10 mouse cellular contexts compared by ENCODE assay signal in genomic region chrX:6091996-6092757, GRCm38 (mm10). TPM values are rescaled to one million over a fixed set of nuclear protein-coding genes. Genes with fewer than 3 reads are reported as not detected.
DNase-seq lines count a peak whose midpoint lies in the region; ATAC-seq and TF ChIP-seq lines count a peak whose summit lies in the region.
"Had no signal": no experiment of that assay in that cellular context is flagged by ENCODE, and none has a peak within 500 bp of the region (broad histone marks: within the 10 kb centered on the region; RNA-seq: fewer than 3 reads in every experiment).

No protein-coding gene starts in this region.

- peak overlapping the region; percentile 26 for H3K4me3 ChIP-seq in lung, embryonic 15.5 days
- H3K4me3 ChIP-seq in hindbrain, embryonic 12.5 days: peak overlapping the region; percentile 42
- H3K4me3 ChIP-seq in olfactory bulb, adult 2 months (ENCODE audit: insufficient read depth, low read depth, low read length): peak overlapping the region; percentile 84

- no peak for TF ChIP-seq CTCF in olfactory bulb, adult 2 months (IDR thresholded peaks at IDR 0.05; ENCODE audit: insufficient read depth, low read depth, low read length)

- peak overlapping the region; percentile 53 for H3K4me2 ChIP-seq in lung, embryonic 15.5 days
- H3K4me2 ChIP-seq in hindbrain, embryonic 12.5 days (replicated peaks): peak overlapping the region; percentile 53

- H3K4me1 ChIP-seq in lung, embryonic 15.5 days: no peaks in the 10 kb centered on the region
- no peaks in the 10 kb centered on the region for H3K4me1 ChIP-seq in hindbrain, embryonic 12.5 days
- no peaks in the 10 kb centered on the region for H3K4me1 ChIP-seq in olfactory bulb, adult 2 months (ENCODE audit: control insufficient read depth, insufficient read depth, low read length)

- intact Hi-C loops in left cerebral cortex, postnatal 14 days (cut with DNase I): no loop called here

- no peak for DNase-seq in lung, postnatal 4 days
- DNase-seq in embryo, embryonic 11 days: peak; percentile 81
- DNase-seq in left cerebral cortex, postnatal 14 days (ENCODE audit: low spot score in 2 of 2): peak; percentile 23 to 51
- no peak for DNase-seq in gastrocnemius, adult 8-10 months (ENCODE audit: low spot score in 2 of 2)

- WGBS in lung, embryonic 15.5 days: 11% methylated on average over 28 of the region's 30 CpGs
- 13% methylated on average over 30 of the region's 30 CpGs for WGBS in hindbrain, embryonic 12.5 days
- 8% methylated on average over 30 of the region's 30 CpGs for WGBS in olfactory bulb, adult 2 months

- no peaks in the 10 kb centered on the region for H3K36me3 ChIP-seq in lung, embryonic 15.5 days
- H3K36me3 ChIP-seq in hindbrain, embryonic 12.5 days: no peaks in the 10 kb centered on the region

- H3K27ac ChIP-seq in lung, embryonic 15.5 days: no peak overlapping the region
- no peak overlapping the region for H3K27ac ChIP-seq in hindbrain, embryonic 12.5 days
- H3K27ac ChIP-seq in olfactory bulb, adult 2 months (ENCODE audit: insufficient read depth, low read depth, low read length): peak overlapping the region; percentile 74

- H3K27me3 ChIP-seq in lung, embryonic 15.5 days: peaks cover 6% of the 10 kb centered on the region; the same call in 1 of the 2 replicates
- no peaks in the 10 kb centered on the region for H3K27me3 ChIP-seq in hindbrain, embryonic 12.5 days

- TF ChIP-seq POLR2A in olfactory bulb, adult 2 months (IDR thresholded peaks at IDR 0.05; ENCODE audit: insufficient read depth, low read depth, low read length): no peak

- H3K9me3 ChIP-seq in lung, embryonic 15.5 days: no peaks in the 10 kb centered on the region
- no peaks in the 10 kb centered on the region for H3K9me3 ChIP-seq in hindbrain, embryonic 12.5 days (replicated peaks)

- H3K9ac ChIP-seq in lung, embryonic 15.5 days: no peak overlapping the region
- peak overlapping the region; percentile 53; the same call in 1 of the 2 replicates for H3K9ac ChIP-seq in hindbrain, embryonic 12.5 days

- peak; percentile 49; the same call in 1 of the 2 replicates for ATAC-seq in lung, embryonic 15.5 days (ENCODE audit: borderline replicate concordance, extremely low read depth, low FRiP score, low TSS enrichment)
- ATAC-seq in hindbrain, embryonic 12.5 days (ENCODE audit: low FRiP score): peak; percentile 93
- ATAC-seq in erythroid progenitor cell, adult 5-6 weeks (replicated peaks; ENCODE audit: low FRiP score, poor library complexity, severe bottlenecking): no peak
- ATAC-seq: Patski had no signal

RNA-seq across cellular contexts. Expression of gene AU022751, which starts 9.0 kb away (rescaled TPM):
- not detected in 2 replicates for polyA plus RNA-seq in lung, embryonic 15.5 days (2015; fragmentation: Nextera tagmentation; extraction: Ambion mirVana)
- not detected in 2 replicates for polyA plus RNA-seq in hindbrain, embryonic 12.5 days (2016; fragmentation: Nextera tagmentation; extraction: Ambion mirVana)
- 1 to 10 TPM in 1 of 2 experiments, under 1 TPM in 1; 0.68 to 1.1 TPM for total RNA-seq in left cerebral cortex, postnatal 14 days (2021)
- not detected in 2 replicates for polyA plus RNA-seq in olfactory bulb, adult 2 months (2012; ENCODE audit: insufficient read depth, insufficient read length, low replicate concordance, missing spikeins)
- not detected in 2 replicates for total RNA-seq in erythroid progenitor cell, adult 5-6 weeks (2015; ENCODE audit: low replicate concordance)
- total RNA-seq in erythroid progenitor cell, adult 5-6 weeks (2017; ENCODE audit: low replicate concordance): not detected in 2 replicates
- total RNA-seq in gastrocnemius, adult 8-10 months (2022): not detected
- polyA plus RNA-seq: large intestine, adult 2 months; Patski had no signal

RNA-seq across cellular contexts. Expression of gene Nudt11, which starts 44.9 kb away (rescaled TPM):
- 3.3 and 3.5 TPM in 2 replicates for polyA plus RNA-seq in lung, embryonic 15.5 days (2015; fragmentation: Nextera tagmentation; extraction: Ambion mirVana)
- 14.2 and 15.5 TPM in 2 replicates for polyA plus RNA-seq in hindbrain, embryonic 12.5 days (2016; fragmentation: Nextera tagmentation; extraction: Ambion mirVana)
- 10 to 100 TPM; 35.1 to 36.4 TPM for total RNA-seq in left cerebral cortex, postnatal 14 days (2021)
- polyA plus RNA-seq in olfactory bulb, adult 2 months (2012; ENCODE audit: insufficient read depth, insufficient read length, low replicate concordance, missing spikeins): not detected in 2 replicates
- total RNA-seq in erythroid progenitor cell, adult 5-6 weeks (2015; ENCODE audit: low replicate concordance): not detected in 2 replicates
- not detected in 2 replicates for total RNA-seq in erythroid progenitor cell, adult 5-6 weeks (2017; ENCODE audit: low replicate concordance)
- total RNA-seq in gastrocnemius, adult 8-10 months (2022): 1 to 10 TPM in 2 of 4 experiments, under 1 TPM in 2; 0.48 to 1.2 (median 0.95) TPM
- polyA plus RNA-seq: Patski had no signal

Comparison
In these comparisons a context has a peak if more than half of its experiments do, and no peak if none do; other contexts are left out.
1. H3K4me3 ChIP-seq: peak in every context shown above with its lines; median percentile 84 in olfactory bulb, adult 2 months; 42 in hindbrain, embryonic 12.5 days; 26 in lung, embryonic 15.5 days.
2. DNase-seq: peak in embryo, embryonic 11 days (single experiment) and left cerebral cortex, postnatal 14 days (2 of 2); none in lung, postnatal 4 days (0 of 2) and gastrocnemius, adult 8-10 months (0 of 2).
3. RNA of gene Nudt11, which starts 44.9 kb away (total RNA-seq): 35.1 to 36.4 TPM in left cerebral cortex, postnatal 14 days; 0.48 to 1.2 TPM in gastrocnemius, adult 8-10 months and not detected in erythroid progenitor cell, adult 5-6 weeks; every median in the first group is over 10 times any median in the second.